Mouse (Mus musculus): Measurements from ENCODE around the gene Gpbp1.

DNA sequence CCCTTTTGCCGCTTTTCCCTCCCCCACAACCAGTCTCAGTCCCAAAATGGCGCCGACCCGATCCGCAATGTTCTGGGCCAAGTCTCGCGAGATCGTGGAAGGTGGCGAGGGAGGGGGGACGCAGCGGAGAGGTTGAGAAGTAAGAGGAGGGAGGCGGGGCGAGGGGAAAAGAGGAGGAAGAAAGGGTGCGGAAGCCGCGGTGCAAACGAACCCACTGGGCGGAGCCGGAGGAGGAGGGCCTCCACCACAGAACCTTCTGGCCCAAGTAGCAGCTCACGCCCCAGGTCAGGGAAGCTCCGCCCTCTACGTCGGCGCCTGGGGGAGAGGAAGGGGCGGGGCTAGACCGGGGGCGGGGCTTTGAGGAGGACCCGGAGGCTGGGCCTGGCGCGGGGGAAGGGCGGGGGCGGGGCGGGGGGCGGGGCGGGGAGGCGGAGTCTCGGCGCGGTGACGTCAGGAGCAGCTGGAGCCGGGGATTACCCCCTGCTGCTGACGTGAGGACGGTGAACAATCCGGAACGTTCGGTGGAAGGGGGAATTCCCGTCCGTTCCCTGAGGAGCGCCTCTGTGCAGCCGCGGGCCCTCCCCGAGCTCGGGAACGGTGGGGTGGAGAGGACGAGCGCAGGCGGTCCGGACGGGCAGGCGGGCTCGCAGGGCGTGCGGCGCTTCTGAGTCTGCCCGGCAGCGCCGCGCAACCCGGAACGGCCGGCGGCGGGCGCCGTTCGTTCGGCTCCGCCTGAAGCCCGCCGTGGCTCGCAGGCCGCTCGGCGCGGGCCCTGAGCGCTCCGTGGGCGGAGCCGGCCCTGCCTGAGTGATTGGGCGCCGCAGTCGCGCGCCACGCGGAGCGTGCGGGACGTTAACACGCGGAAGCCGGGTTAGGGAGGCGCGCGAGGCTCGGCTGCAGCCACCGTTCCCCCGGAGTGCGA is at the start of gene Gpbp1:
- TF ChIP-seq CTCF (IDR thresholded peaks at IDR 0.05; ENCODE audit: insufficient read depth, low read depth, low read length) = no peak
- TF ChIP-seq POLR2A (IDR thresholded peaks at IDR 0.05; ENCODE audit: insufficient read depth, low read depth, low read length) = peak; percentile 88

Measured in olfactory bulb, adult 2 months (tissue).